Mouse (Mus musculus) splenic B cell, adult 2 months (primary cell): ENCODE data around the gene Fam135a.
A peak's percentile ranks its signal among the peaks of the same experiment; 100 is the strongest.

Experiments used
- DNase-seq: peaks from one replicate; pipeline ENCODE4 v3.0.0-alpha.2; 2011; ENCODE audit warnings: low read depth, low spot score
- H3K27me3 ChIP-seq: 2 replicates; pipeline ENCODE4 v1.6.1; 2012; ENCODE audit warnings: mild to moderate bottlenecking, low read length, moderate library complexity, mixed read lengths; ENCODE audit not compliant: control insufficient read depth, poor library complexity, insufficient read depth, severe bottlenecking
- H3K36me3 ChIP-seq: 2 replicates; pipeline ENCODE4 v1.6.1; 2012; ENCODE audit warnings: mild to moderate bottlenecking, low read length, moderate library complexity, mixed read lengths; ENCODE audit not compliant: control insufficient read depth, poor library complexity, insufficient read depth, severe bottlenecking

Gene Fam135a

DNA sequence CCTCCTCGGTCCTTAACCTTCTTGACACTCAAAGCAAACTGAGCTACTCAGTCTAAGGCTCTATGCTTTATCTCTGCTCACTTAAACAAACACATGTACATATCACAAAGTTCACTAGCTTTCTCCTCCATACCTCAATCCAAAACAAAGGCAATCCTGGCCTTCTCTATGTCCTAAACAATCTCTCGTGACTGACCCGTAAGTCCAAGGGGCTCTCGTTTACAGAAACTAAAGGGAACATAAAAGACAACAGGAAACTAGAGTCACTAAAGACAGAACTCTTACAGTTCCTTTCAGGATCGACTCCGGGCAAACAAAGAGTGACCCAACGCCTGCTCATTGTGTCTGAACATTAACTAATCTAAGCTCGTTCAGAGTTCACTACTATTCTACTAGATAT lies 2.6 kb downstream of the Fam135a start:
- Histone ChIP-seq H3K27me3 (0 out of 2 replicates have a peak, but pooled peaks cover 2% of the 10 kb centered on the region), H3K36me3 (no peaks in the 10 kb centered on the region)
- no peak for DNase-seq

- Histone ChIP-seq H3K36me3 (no peaks in the 10 kb centered on the region), H3K27me3 (no peaks in the 10 kb centered on the region)
- no peak for DNase-seq
These were observed 7.7 kb downstream of the Fam135a start for GRCm38 (mm10) chr1:24092414-24092813.

DNA sequence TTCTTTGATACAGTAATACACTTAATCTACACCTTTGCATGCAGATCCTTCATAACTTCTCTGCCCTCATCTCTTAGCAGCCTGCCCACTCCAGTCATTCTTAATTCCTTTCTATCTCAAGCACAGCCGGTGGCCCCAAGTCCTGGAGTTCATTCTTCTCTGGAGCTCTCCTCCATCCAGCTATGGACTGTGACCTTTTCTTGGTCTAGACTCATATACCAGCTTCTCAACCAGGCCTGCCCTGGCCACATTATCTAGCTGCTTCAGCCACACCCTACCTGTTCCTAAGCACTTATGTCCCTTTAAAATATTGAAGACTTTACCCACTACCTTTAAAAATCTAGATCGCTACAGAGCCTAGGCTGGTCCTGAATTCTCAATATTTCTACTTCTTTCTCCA lies 9.5 kb downstream of the Fam135a start:
- no peak for DNase-seq
- Histone ChIP-seq H3K36me3 (no peaks in the 10 kb centered on the region), H3K27me3 (no peaks in the 10 kb centered on the region)

DNA sequence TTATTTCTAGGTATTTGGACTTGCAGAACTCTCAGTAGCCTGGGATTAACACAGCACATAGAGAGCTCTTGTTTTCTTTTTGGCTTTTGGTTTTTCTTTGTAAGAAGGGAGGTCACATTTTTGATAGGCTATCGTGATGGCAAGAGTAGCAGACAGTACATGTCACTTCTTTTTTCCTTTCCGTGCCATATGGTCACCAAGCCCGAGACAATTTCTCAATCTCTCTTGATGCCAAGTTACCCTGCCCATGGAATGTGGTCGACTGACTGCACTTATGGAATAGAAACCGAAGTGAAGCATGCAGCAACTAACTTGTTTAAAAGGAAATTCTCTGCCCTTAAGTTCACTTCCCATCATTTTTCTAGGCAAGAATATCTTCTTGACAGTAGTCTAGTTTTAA lies 10.0 kb downstream of the Fam135a start:
- no peaks in the 10 kb centered on the region for H3K27me3 ChIP-seq
- DNase-seq: no peak

GRCm38 (mm10) chr1:24086176-24086575 lies 14.0 kb downstream of the Fam135a start:
- no peaks in the 10 kb centered on the region for H3K27me3 ChIP-seq
- no peaks in the 10 kb centered on the region for H3K36me3 ChIP-seq
- no peak for DNase-seq

More for the DNA sequence above, 10.0 kb downstream of the Fam135a start:
- no peaks in the 10 kb centered on the region for H3K36me3 ChIP-seq

DNA sequence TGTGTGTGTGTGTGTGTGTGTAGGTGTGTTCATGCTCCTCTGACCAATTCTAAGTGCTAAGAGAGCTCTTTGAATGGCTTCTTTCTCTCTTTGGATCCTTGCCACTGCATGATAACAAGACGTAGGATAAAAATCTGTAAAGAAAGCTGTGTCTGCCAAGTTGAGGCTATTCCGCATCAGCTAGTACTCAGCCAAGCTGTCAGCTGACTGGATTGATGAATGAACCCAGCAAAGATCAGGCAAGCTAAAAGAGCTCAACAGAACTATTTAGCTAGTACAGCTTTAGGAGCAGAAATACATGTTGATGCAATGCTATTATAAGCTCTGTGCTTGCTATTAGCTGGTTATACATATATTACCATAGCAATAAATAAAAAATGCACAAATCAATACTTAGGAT lies 25.7 kb downstream of the Fam135a start:
- no peak for DNase-seq

DNA sequence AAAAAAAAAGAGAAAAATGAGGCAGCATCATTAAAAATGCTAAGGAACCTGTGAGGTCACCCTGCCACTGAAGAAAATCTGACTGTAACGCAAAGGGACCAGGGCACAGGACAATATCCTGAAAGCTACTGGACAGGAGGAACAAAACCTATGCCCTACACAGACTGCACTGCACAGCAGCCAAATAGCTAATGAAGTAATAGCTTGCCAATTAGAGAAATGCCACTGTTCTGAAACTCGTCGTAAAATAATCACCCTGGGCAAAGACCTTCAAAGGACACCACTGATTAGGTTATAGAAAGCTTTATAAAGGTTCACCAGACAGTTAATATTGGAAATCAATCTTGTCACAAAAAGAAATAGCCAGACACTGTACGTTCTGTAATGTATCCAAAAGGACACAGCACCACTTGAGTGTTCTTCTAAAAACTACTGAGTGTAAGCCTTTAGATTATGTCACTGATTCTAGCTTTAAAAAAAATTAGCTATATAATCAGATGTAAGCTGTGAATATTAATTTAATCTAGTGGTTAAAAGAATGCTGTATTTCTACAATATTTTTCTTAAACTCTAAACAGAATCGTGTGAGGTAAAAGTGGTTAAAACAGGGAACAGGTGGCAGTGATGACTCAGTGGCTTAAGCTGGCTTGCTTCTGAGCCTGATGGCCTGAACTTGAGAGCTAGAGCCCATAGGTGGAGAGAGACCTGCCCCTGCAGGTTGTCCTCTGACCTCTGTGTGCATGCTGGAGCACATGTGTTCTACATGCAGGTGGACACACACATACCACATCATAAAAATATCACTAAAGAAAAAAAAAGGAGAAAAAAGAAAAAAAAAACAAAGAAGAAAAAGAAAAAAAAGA lies 26.5 kb downstream of the Fam135a start:
- no peaks in the 10 kb centered on the region for H3K27me3 ChIP-seq
- DNase-seq: no peak

More for the DNA sequence above, 25.7 kb downstream of the Fam135a start:
- no peaks in the 10 kb centered on the region for H3K36me3 ChIP-seq
- H3K27me3 ChIP-seq: no peaks in the 10 kb centered on the region

DNA sequence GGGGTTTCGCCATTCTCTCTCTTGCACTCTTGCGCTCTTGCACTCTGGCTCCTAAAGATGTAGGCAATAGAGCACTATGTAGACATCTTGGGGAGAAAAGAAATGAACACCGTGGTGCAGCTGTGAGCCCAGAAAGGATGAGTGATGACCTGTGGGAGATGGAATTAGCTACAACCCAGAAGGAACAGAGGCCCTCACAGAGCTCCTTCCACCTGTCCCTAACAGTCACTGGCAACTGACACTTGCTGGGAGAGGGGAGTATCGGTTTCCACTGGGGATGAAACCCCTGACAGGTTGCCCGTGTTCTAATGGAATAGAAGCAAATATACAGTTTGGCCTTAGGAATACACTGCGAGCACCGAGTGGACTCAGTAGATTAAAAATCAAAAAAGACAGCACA lies 31.3 kb downstream of the Fam135a start:
- Histone ChIP-seq H3K36me3 (no peaks in the 10 kb centered on the region), H3K27me3 (no peaks in the 10 kb centered on the region)
- no peak for DNase-seq

More for the DNA sequence above, 26.5 kb downstream of the Fam135a start:
- H3K36me3 ChIP-seq: no peaks in the 10 kb centered on the region

DNA sequence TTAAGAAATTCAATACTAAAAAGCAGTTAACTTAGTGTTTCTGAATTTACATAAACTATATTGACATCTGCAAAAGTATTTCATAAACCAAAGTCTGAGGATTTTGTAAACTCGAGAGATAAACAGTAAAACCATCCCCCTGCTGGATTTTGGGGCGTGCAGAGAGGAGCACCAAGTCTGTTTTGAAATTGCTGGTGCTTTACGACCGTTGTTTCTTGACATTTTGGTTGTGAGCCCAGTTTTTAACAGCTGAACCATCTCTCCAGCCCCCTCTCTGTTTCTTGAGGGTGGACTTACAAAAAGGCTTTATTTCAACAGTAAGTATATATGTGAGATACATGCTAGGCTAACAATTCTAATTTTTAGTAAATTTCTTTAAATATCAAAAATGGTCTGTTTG lies 33.4 kb downstream of the Fam135a start:
- DNase-seq: no peak
- no peaks in the 10 kb centered on the region for H3K27me3 ChIP-seq
- H3K36me3 ChIP-seq: no peaks in the 10 kb centered on the region

DNA sequence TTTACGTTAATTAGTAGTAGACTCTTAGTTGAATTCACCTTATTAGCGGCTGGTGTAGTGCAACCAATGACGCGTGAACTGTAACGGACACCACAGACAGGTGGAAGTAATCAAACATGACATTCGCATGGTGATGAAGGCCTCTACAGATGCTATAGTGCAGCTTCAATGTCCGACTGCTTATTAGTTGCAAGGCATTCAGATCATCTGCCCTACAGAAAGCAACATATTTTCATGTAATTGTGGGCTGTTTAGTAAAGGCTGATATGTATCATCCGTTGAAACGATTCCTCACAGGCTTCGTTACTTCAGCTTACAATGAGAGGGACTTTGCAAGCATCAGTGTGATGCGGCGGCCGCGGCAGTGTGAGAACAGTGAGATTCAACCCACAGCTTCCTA lies 44.4 kb downstream of the Fam135a start:
- no peaks in the 10 kb centered on the region for H3K27me3 ChIP-seq
- no peaks in the 10 kb centered on the region for H3K36me3 ChIP-seq
- DNase-seq: no peak

GRCm38 (mm10) chr1:24046730-24047510 lies 53.2 kb downstream of the Fam135a start:
- no peak for DNase-seq
- H3K27me3 ChIP-seq: no peaks in the 10 kb centered on the region
- no peaks in the 10 kb centered on the region for H3K36me3 ChIP-seq

GRCm38 (mm10) chr1:24045627-24046026 lies 54.5 kb downstream of the Fam135a start:
- no peak for DNase-seq
- no peaks in the 10 kb centered on the region for H3K27me3 ChIP-seq

GRCm38 (mm10) chr1:24043007-24043406 lies 57.1 kb downstream of the Fam135a start:
- Histone ChIP-seq H3K27me3 (no peaks in the 10 kb centered on the region), H3K36me3 (no peaks in the 10 kb centered on the region)
- DNase-seq: no peak

More at GRCm38 (mm10) chr1:24045627-24046026, 54.5 kb downstream of the Fam135a start:
- H3K36me3 ChIP-seq: no peaks in the 10 kb centered on the region

DNA sequence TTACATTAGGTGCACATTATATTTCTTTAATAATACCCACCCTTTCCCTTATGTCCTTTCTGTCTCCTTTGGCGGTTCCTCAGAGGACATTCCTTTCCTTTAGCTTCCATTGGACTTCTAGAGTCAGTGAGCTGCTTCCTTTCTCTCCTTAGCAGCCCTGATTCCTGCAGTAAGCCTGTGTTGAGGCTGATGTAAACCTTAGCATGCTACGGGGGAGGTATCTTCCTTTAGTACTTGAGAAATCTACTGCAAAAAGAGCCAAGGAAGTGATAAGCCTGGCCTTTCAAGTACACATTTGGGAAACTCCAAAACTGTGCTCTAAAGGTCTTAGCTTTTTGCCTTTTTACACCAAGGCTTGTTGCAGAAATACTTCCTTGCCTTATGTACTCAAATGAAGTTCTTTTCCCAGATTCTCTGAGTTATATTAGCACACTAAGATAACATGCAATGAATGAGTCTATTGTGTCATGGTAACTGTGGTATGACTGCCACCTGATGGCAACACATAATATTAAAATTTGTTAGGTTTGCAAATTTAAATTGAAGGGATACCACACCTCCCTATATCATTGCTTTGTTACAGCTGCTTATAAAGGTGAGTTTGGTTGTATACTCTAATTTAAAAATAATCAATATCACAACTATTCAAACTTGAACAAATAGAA lies 66.2 kb downstream of the Fam135a start:
- Histone ChIP-seq H3K36me3 (no peaks in the 10 kb centered on the region), H3K27me3 (no peaks in the 10 kb centered on the region)
- peak; percentile 55 for DNase-seq

DNA sequence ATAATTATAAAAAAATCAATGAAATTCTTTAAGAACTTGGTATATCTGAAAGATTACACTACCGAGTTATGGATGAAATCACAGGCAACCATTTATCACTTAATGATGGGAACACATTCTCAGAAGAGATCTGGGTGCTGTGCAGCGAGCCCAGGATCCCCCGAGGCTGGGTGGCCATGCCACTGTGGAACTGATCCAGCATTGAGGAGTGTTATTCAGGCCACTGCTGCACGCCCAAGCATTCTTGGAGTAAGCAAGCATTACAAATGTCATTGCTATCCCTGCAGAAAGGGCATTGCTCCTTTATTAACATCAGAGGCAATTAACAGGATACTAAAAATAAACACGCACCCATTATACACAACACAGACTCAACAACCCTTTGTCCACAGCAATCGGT lies 89.3 kb downstream of the Fam135a start:
- Histone ChIP-seq H3K36me3 (no peaks in the 10 kb centered on the region), H3K27me3 (no peaks in the 10 kb centered on the region)
- no peak for DNase-seq
